Mouse (Mus musculus): ENCODE measurements around the gene Teddm2. TPM values are rescaled to one million over a fixed set of nuclear protein-coding genes. Genes with fewer than 3 reads are reported as not detected.

Teddm2 gene
- total and polyA plus RNA-seq, 3 experiments = 0.08 to 0.22 TPM; not detected in 1

DNA sequence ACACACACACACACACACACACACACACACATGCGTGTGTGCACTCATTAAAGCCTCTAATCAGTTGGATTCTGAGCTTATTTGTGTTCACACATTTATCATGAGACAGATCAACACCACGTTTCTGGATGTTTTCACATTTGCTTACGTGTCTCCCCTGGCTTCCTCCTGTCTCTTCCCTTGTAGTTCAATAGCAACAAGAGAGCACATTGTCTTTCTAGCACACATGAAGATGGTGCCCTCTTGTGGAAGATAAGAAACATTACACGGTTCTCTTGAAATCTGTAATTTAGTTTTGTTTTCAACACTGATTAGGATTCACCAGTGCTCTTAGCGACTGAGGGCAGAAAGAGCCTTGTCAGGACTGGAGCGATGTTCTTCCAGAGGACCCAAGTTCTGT lies 53.2 kb downstream of the Teddm2 start:
- no peak for TF ChIP-seq CHD2 (IDR thresholded peaks at IDR 0.05; ENCODE audit: low read length)
- no peak for TF ChIP-seq SMC3 (IDR thresholded peaks at IDR 0.05; ENCODE audit: low read depth, low read length)
- no peak for TF ChIP-seq POLR2A (IDR thresholded peaks at IDR 0.05; ENCODE audit: control insufficient read depth in 1 of 2, insufficient read depth in 1 of 2, low read depth in 1 of 2, low read length in 2 of 2, poor library complexity in 1 of 2)
- no peak for TF ChIP-seq GATA1 (IDR thresholded peaks at IDR 0.05; ENCODE audit: low read depth, low read length)
- TF ChIP-seq RAD21 (IDR thresholded peaks at IDR 0.05; ENCODE audit: low read depth, low read length) = no peak
- no peak for TF ChIP-seq MAFK (IDR thresholded peaks at IDR 0.05; ENCODE audit: borderline replicate concordance, low read depth, low read length)
- TF ChIP-seq POLR2AphosphoS2 (IDR thresholded peaks at IDR 0.05; ENCODE audit: low read length) = no peak
- TF ChIP-seq MYC (IDR thresholded peaks at IDR 0.05; ENCODE audit: low read depth, low read length) = no peak
- TF ChIP-seq ZNF384 (IDR thresholded peaks at IDR 0.05; ENCODE audit: low read depth, low read length) = no peak
- TF ChIP-seq ZC3H11A (IDR thresholded peaks at IDR 0.05; ENCODE audit: low read depth, low read length) = no peak
- TF ChIP-seq POLR2AphosphoS5 (IDR thresholded peaks at IDR 0.05; ENCODE audit: borderline replicate concordance, low read depth, low read length) = no peak
- no peak for TF ChIP-seq MAZ (IDR thresholded peaks at IDR 0.05; ENCODE audit: low read depth, low read length)
- no peak for TF ChIP-seq TBP (IDR thresholded peaks at IDR 0.05; ENCODE audit: low read depth, low read length)
- TF ChIP-seq BHLHE40 (IDR thresholded peaks at IDR 0.05; ENCODE audit: borderline replicate concordance, low read depth, low read length) = no peak
- TF ChIP-seq NELFE (IDR thresholded peaks at IDR 0.05; ENCODE audit: low read depth, low read length) = no peak
- no peak for TF ChIP-seq SIN3A (IDR thresholded peaks at IDR 0.05; ENCODE audit: low read length)
- TF ChIP-seq MAX (IDR thresholded peaks at IDR 0.05; ENCODE audit: low read length) = no peak
- TF ChIP-seq TCF12 (IDR thresholded peaks at IDR 0.05; ENCODE audit: low read depth, low read length) = no peak
- Histone ChIP-seq H3K4me1 (ENCODE audit: control insufficient read depth in 1 of 2, insufficient read depth in 2 of 2, low read length in 2 of 2) (no peaks in the 10 kb centered on the region), H3K79me2 (ENCODE audit: control insufficient read depth, insufficient read depth, low read length, poor library complexity) (no peaks in the 10 kb centered on the region), H3K4me3 (ENCODE audit: control insufficient read depth in 1 of 2, insufficient read depth in 1 of 2, low read depth in 2 of 2, low read length in 2 of 2) (no peak overlapping the region), H3K9ac (ENCODE audit: control insufficient read depth, low read depth, low read length, poor library complexity, severe bottlenecking) (no peak overlapping the region), H3K27ac (ENCODE audit: control insufficient read depth, low read depth, low read length) (no peak overlapping the region), H3K36me3 (ENCODE audit: control insufficient read depth in 1 of 2, insufficient read depth in 2 of 2, low read length in 2 of 2) (no peaks in the 10 kb centered on the region), H3K9me3 (replicated peaks; ENCODE audit: insufficient read depth, low read length) (no peaks in the 10 kb centered on the region), H3K27me3 (ENCODE audit: control insufficient read depth in 1 of 2, insufficient read depth in 2 of 2, low read length in 2 of 2) (no peaks in the 10 kb centered on the region)
- DNase-seq (ENCODE audit: low read depth, low spot score) = no peak

DNA sequence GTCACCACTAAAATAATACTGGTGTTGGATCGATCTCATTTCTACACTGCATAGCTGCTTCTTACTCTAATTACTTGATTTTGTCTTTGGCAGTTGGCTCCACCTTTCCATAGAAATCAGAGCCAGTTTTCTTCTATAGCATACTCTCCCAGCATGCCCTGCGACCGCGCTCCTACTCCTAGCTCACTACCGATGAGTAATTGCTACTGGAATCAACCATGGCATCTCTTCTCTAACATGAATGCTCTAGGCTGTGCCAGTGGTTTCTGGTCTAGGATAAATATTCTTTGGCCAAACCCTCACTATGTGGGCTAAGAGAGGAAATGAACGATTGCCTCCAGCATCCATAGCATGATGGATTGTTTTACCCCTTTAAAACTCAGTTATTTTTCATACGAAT lies 53.6 kb downstream of the Teddm2 start:
- Histone ChIP-seq H3K4me1 (ENCODE audit: control insufficient read depth in 1 of 2, insufficient read depth in 2 of 2, low read length in 2 of 2) (no peaks in the 10 kb centered on the region), H3K27ac (ENCODE audit: control insufficient read depth, low read depth, low read length) (no peak overlapping the region), H3K27me3 (ENCODE audit: control insufficient read depth in 1 of 2, insufficient read depth in 2 of 2, low read length in 2 of 2) (no peaks in the 10 kb centered on the region), H3K4me3 (ENCODE audit: control insufficient read depth in 1 of 2, insufficient read depth in 1 of 2, low read depth in 2 of 2, low read length in 2 of 2) (no peak overlapping the region), H3K9ac (ENCODE audit: control insufficient read depth, low read depth, low read length, poor library complexity, severe bottlenecking) (no peak overlapping the region), H3K79me2 (ENCODE audit: control insufficient read depth, insufficient read depth, low read length, poor library complexity) (no peaks in the 10 kb centered on the region), H3K36me3 (ENCODE audit: control insufficient read depth in 1 of 2, insufficient read depth in 2 of 2, low read length in 2 of 2) (no peaks in the 10 kb centered on the region), H3K9me3 (replicated peaks; ENCODE audit: insufficient read depth, low read length) (no peaks in the 10 kb centered on the region)
- TF ChIP-seq POLR2AphosphoS5 (IDR thresholded peaks at IDR 0.05; ENCODE audit: borderline replicate concordance, low read depth, low read length) (no peak), MAX (IDR thresholded peaks at IDR 0.05; ENCODE audit: low read length) (no peak), USF2 (IDR thresholded peaks at IDR 0.05; ENCODE audit: borderline replicate concordance in 1 of 2, insufficient read depth in 1 of 2, low read depth in 1 of 2, low read length in 2 of 2) (no peak), NRF1 (IDR thresholded peaks at IDR 0.05; ENCODE audit: insufficient read depth, low read depth, low read length, poor library complexity, severe bottlenecking) (no peak), POLR2A (IDR thresholded peaks at IDR 0.05; ENCODE audit: control insufficient read depth in 1 of 2, insufficient read depth in 1 of 2, low read depth in 1 of 2, low read length in 2 of 2, poor library complexity in 1 of 2) (no peak), TAL1 (IDR thresholded peaks at IDR 0.05; ENCODE audit: low read length) (no peak), JUND (IDR thresholded peaks at IDR 0.05; ENCODE audit: low read depth, low read length) (no peak), MAFK (IDR thresholded peaks at IDR 0.05; ENCODE audit: borderline replicate concordance, low read depth, low read length) (no peak), CHD1 (IDR thresholded peaks at IDR 0.05; ENCODE audit: low read depth, low read length) (no peak), RCOR1 (IDR thresholded peaks at IDR 0.05; ENCODE audit: low read depth, low read length) (no peak), CHD2 (IDR thresholded peaks at IDR 0.05; ENCODE audit: low read length) (no peak), ZNF384 (IDR thresholded peaks at IDR 0.05; ENCODE audit: low read depth, low read length) (no peak), CTCF (IDR thresholded peaks at IDR 0.05 in 2 of 3, conservative IDR thresholded peaks at IDR 0.05 in 1 of 3; ENCODE audit: control insufficient read depth in 1 of 3, insufficient read depth in 1 of 3, low read depth in 2 of 3, low read length in 3 of 3, poor library complexity in 1 of 3, severe bottlenecking in 1 of 3) (no peak), MEF2A (IDR thresholded peaks at IDR 0.05; ENCODE audit: extremely low read depth, insufficient replicate concordance, low read depth, low read length, poor library complexity, severe bottlenecking) (no peak), UBTF (IDR thresholded peaks at IDR 0.05; ENCODE audit: borderline replicate concordance, insufficient read depth, low read depth, low read length) (no peak), E2F4 (IDR thresholded peaks at IDR 0.05; ENCODE audit: borderline replicate concordance, low read depth, low read length) (no peak), BHLHE40 (IDR thresholded peaks at IDR 0.05; ENCODE audit: borderline replicate concordance, low read depth, low read length) (no peak), MAZ (IDR thresholded peaks at IDR 0.05; ENCODE audit: low read depth, low read length) (no peak), KAT2A (conservative IDR thresholded peaks at IDR 0.05; ENCODE audit: low read depth, low read length) (no peak)
- DNase-seq (ENCODE audit: low read depth, low spot score) = no peak

All from MEL (cell line).